Mouse (Mus musculus) cerebellum, adult 2 months (tissue): ENCODE results near the gene Mrpl9.

Source experiments
- CTCF ChIP-seq: fragments of 200-500 bp; IDR thresholded peaks from 2 replicates; pipeline ENCODE4 v1.5.1; 2011; ENCODE audit warnings: low read depth, mild to moderate bottlenecking, control low read depth, low read length, moderate library complexity, borderline replicate concordance; ENCODE audit not compliant: insufficient read depth
- POLR2A ChIP-seq: fragments of 200-500 bp; IDR thresholded peaks from 2 replicates; pipeline ENCODE4 v1.6.1; 2011; ENCODE audit warnings: low read length, control low read depth, borderline replicate concordance; ENCODE audit not compliant: insufficient read depth

DNA sequence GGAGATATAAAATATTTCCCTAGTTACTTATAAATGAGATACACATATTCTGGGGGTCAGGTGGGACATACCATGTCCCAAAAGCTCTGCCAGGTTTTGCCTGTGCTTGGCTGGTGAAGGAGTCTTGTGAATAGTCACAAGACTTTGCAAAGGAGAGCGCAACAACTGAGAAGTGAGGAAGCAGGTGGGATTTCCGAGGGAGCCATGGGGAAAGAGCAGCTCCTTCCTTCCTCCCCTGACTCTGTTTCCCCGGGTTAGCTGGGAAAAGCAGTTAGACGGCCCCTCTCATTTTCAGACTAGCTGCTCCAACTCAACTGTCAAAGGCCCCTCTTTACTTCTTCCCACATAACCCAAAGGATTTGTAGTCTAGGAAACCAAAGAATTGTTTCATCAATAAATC is 54.0 kb downstream of the Mrpl9 start:
- TF ChIP-seq CTCF (no peak), POLR2A (no peak)
